Mouse (Mus musculus): ENCODE data around the gene Lrrc4c.

DNA sequence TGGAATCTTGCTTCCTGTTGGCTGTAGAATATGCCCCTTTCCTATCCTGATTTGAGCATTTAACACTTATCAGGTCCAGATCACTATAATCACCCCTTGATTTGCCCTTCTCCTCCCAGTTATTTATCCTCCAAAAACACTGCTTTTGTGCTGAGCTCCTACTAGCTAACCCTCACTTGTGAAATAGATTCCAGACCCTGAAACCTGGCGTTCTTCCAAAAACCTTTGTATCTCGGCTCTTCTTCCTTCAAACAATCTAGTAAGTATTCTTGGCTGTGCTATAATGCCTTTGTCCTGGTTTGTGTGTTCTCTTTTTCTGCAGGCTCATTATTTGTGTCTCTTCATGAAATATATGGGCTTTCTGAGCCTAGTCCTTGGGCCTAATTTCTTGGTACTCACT lies 1167.6 kb downstream of the Lrrc4c start:
- TF ChIP-seq CTCF (IDR thresholded peaks at IDR 0.05; ENCODE audit: low read depth) (no peak), EP300 (optimal IDR thresholded peaks at IDR 0.05) (no peak)
